Mouse (Mus musculus) lung, adult 2 months (tissue): Measurements from ENCODE around the gene Tmem86b.

Experiments
- CTCF ChIP-seq: fragments of 200-500 bp; IDR thresholded peaks from 2 replicates; pipeline ENCODE4 v1.5.1; 2011; ENCODE audit warnings: mild to moderate bottlenecking, low read length, control low read depth; ENCODE audit not compliant: insufficient read depth
- POLR2A ChIP-seq: fragments of 200-500 bp; IDR thresholded peaks from 2 replicates; pipeline ENCODE4 v1.6.1; 2011; ENCODE audit warnings: low read depth, mild to moderate bottlenecking, control low read depth, low read length, borderline replicate concordance; ENCODE audit errors: extremely low read depth

GRCm38 (mm10) chr7:4611511-4611910, 19.7 kb downstream of the Tmem86b start:
- no peak for TF ChIP-seq CTCF
- TF ChIP-seq POLR2A: no peak
